Mouse (Mus musculus) E14TG2a.4 (cell line): ENCODE data around the gene Creb3l1.

ENCODE experiments used
- CTCF ChIP-seq: conservative IDR thresholded peaks from 2 replicates; pipeline ENCODE4 v1.5.1; 2014; ENCODE audit warnings: low read length
- NANOG ChIP-seq: IDR thresholded peaks from 2 replicates; pipeline ENCODE4 v1.6.1; 2014; ENCODE audit warnings: borderline replicate concordance, low read length, mixed read lengths
- POU5F1 ChIP-seq: IDR thresholded peaks from 2 replicates; pipeline ENCODE4 v1.6.1; 2014; ENCODE audit warnings: low read length, borderline replicate concordance

- TF ChIP-seq CTCF (peak; percentile 41), POU5F1 (no peak), NANOG (no peak)
Measured at GRCm38 (mm10) chr2:92006983-92007921, 17.1 kb downstream of the Creb3l1 start.
